Mouse (Mus musculus): ENCODE results near the gene Olfr945.

The Olfr945 gene

GRCm38 (mm10) chr9:39276718-39277117, at the start of gene Olfr945:
Olfr945 (minus strand) TSS chr9:39276818.
- DNase-seq (ENCODE audit: extremely low read depth, low read depth), result no peak

GRCm38 (mm10) chr9:39325945-39326344, 49.3 kb upstream of the Olfr945 start, which contains the start of gene Olfr948:
Olfr948 (minus strand) TSS chr9:39326045.
- no peak for DNase-seq (ENCODE audit: extremely low read depth, low read depth)

- DNase-seq (ENCODE audit: extremely low read depth, low read depth), result no peak
Measured at GRCm38 (mm10) chr9:39287136-39287535, 10.5 kb upstream of the Olfr945 start.

- DNase-seq (ENCODE audit: extremely low read depth, low read depth), result no peak
Measured at GRCm38 (mm10) chr9:39249894-39250293, 26.7 kb downstream of the Olfr945 start, which contains the start of gene Olfr1537. Olfr1537 (minus strand) TSS chr9:39249994.

All from MEL-GATA-1-ER (cell line).